Mouse (Mus musculus) CH12F3 (cell line): Measurements from ENCODE around the gene Kctd11.
"Not testable (repeated sequence)": the region's sequence is repeated elsewhere in the genome, so short reads cannot be mapped to it uniquely, and the experiment has no call there.

Source experiments
- in situ Hi-C: fragments of 300-500 bp; cut with MboI; formaldehyde crosslinking; loops from 2 replicates; pipeline ENCODE4 v1.14.3; 2020; ENCODE audit warnings: low sequenced_read_pairs

Kctd11 gene

GRCm38 (mm10) chr11:69880853-69881603 is at the start of gene Kctd11:
Kctd11 (minus strand) TSS chr11:69881406.
- in situ Hi-C loops: no loop called here

GRCm38 (mm10) chr11:69930176-69930575 is 49.0 kb upstream of the Kctd11 start:
- in situ Hi-C loops: not testable (repeated sequence)

- in situ Hi-C loops: no loop called here
Observed at GRCm38 (mm10) chr11:69929712-69930111, 48.5 kb upstream of the Kctd11 start.

- in situ Hi-C loops: no loop called here
Observed at GRCm38 (mm10) chr11:69927501-69927900, 46.3 kb upstream of the Kctd11 start.

- in situ Hi-C loops: no loop called here
Observed at GRCm38 (mm10) chr11:69922796-69923195, 41.6 kb upstream of the Kctd11 start.

GRCm38 (mm10) chr11:69922012-69922756 is 41.0 kb upstream of the Kctd11 start:
- in situ Hi-C loops: no loop called here

GRCm38 (mm10) chr11:69921114-69922011 is 40.2 kb upstream of the Kctd11 start, which contains the start of gene Eif5a:
Eif5a (minus strand) TSS chr11:69921958.
- in situ Hi-C loops: no loop called here

- in situ Hi-C loops: no loop called here
Observed at GRCm38 (mm10) chr11:69920266-69921031, 39.2 kb upstream of the Kctd11 start.

- in situ Hi-C loops: no loop called here
Observed at GRCm38 (mm10) chr11:69919661-69920265, 38.6 kb upstream of the Kctd11 start.

- in situ Hi-C loops: no loop called here
Observed at GRCm38 (mm10) chr11:69919053-69919452, 37.8 kb upstream of the Kctd11 start.

GRCm38 (mm10) chr11:69918118-69918517 is 36.9 kb upstream of the Kctd11 start:
- in situ Hi-C loops: no loop called here

- in situ Hi-C loops: no loop called here
Observed at GRCm38 (mm10) chr11:69917379-69917948, 36.3 kb upstream of the Kctd11 start.

- in situ Hi-C loops: not testable (repeated sequence)
Observed at GRCm38 (mm10) chr11:69916652-69917378, 35.6 kb upstream of the Kctd11 start.

- in situ Hi-C loops: no loop called here
Observed at GRCm38 (mm10) chr11:69915667-69916627, 34.7 kb upstream of the Kctd11 start.

GRCm38 (mm10) chr11:69914917-69915430 is 33.8 kb upstream of the Kctd11 start:
- in situ Hi-C loops: no loop called here

GRCm38 (mm10) chr11:69914372-69914764 is 33.2 kb upstream of the Kctd11 start:
- in situ Hi-C loops: no loop called here

GRCm38 (mm10) chr11:69913554-69914371 is 32.6 kb upstream of the Kctd11 start, which contains the start of gene Gps2:
Gps2 (plus strand) TSS chr11:69913888.
- in situ Hi-C loops: no loop called here
